Mouse (Mus musculus) spleen, adult 12 weeks (tissue): Measurements from ENCODE around the gene Enoph1.

Experiments
- DNase-seq: peaks from one replicate; pipeline ENCODE4 v3.0.0; 2022; ENCODE audit warnings: low spot score

Enoph1 gene

DNA sequence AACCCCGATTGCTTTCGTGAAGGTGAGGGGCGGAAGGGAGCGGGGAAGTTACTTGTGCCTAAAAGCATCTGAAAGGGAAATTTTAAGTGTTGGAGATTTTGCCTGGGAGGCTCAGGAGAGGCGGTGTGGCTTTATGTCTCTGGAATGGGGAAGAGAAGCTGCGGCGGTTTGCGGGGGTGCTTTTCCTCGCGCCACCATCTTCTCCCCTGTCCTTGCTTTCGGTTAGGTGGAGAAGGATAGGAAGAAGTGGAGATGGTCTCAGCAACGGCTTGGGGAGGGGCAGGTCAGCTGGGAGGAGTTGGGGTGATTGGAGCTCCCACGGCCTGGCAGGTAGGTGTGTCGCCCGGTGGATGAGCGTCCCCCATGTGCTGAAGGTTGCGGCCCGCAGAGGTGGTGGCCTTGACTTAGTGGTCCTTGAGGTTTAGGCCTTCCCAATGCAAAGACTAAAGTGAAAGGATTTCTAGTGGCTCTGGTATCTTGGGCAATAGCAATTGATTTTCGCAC, 548 bp downstream of the Enoph1 start:
- DNase-seq = no peak

GRCm38 (mm10) chr5:100041272-100041671, 1.5 kb downstream of the Enoph1 start:
- no peak for DNase-seq

- DNase-seq = no peak
These were observed 2.7 kb downstream of the Enoph1 start for GRCm38 (mm10) chr5:100042467-100042866.

DNA sequence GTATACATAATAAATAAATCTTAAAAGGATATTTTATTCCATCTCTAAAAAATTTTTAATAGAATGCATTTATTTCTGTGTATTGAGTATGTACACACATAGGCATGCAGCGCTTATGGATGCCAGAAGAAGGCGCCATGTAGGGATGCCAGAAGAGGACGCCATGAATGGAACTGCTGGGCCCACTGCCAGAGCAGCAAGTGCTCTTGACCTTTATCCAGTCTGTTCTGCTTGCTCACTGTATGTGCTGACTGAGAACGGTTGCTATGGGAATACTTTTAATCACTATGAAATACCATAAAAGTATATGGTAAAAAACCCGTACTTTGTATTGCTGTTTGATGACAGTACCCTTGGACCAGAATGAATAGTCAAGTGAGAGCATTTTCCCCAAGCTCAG, 3.6 kb downstream of the Enoph1 start:
- no peak for DNase-seq

- no peak for DNase-seq
These were observed 4.2 kb downstream of the Enoph1 start for GRCm38 (mm10) chr5:100044030-100044429.

DNA sequence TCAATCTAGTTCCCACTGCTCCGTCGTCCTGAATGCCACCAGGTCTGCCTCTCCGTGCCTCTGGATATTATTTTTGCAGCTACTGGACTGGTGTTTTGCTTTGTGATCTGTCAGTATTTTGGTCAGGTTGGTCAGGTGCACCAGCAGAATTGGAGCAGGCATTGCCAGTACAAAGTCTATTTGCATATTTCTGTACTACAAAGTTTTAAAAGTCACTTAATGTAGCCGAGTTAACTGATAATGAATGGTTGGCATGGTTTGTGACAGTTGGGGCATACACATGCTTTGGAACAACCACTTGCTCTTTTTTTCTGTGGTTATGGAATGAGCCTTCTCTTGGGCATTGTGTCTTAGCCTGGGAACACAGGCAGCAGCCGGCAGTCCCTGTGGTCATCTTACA, 4.8 kb downstream of the Enoph1 start:
- DNase-seq = no peak

DNA sequence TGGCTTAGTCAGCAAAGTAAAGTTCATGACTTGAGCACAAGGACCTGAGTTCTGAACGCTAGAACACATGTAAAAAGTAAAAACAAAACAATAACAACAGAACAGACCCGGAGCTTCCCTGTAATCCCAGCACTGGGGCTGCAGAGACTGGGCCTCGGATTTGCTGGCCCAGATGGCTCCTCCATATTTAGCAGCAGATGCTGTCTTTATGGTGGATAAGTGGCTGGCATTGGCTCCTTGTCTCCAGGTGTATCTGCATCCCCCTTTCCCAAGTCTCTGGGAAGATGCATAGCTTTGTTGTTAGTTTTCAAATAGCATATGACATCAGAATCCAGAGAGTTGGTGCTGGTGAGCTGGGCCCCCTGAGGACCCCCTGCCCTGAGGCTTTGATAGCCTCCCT, 6.3 kb downstream of the Enoph1 start:
- DNase-seq = no peak

GRCm38 (mm10) chr5:100047143-100047640, 7.4 kb downstream of the Enoph1 start:
- no peak for DNase-seq

GRCm38 (mm10) chr5:100047871-100048270, 8.1 kb downstream of the Enoph1 start:
- DNase-seq = no peak

- DNase-seq = no peak
These were observed 10.1 kb downstream of the Enoph1 start for GRCm38 (mm10) chr5:100049904-100050303.

- no peak for DNase-seq
These were observed 12.9 kb downstream of the Enoph1 start for GRCm38 (mm10) chr5:100052728-100053127.

- no peak for DNase-seq
These were observed 15.2 kb downstream of the Enoph1 start for GRCm38 (mm10) chr5:100054807-100055547.

- DNase-seq = no peak
These were observed 16.1 kb downstream of the Enoph1 start for GRCm38 (mm10) chr5:100055866-100056369.

GRCm38 (mm10) chr5:100057461-100058209, 17.9 kb downstream of the Enoph1 start:
- DNase-seq = no peak

- DNase-seq = no peak
These were observed 18.9 kb downstream of the Enoph1 start for GRCm38 (mm10) chr5:100058729-100059128.

- no peak for DNase-seq
These were observed 19.5 kb downstream of the Enoph1 start for GRCm38 (mm10) chr5:100059326-100059725.

DNA sequence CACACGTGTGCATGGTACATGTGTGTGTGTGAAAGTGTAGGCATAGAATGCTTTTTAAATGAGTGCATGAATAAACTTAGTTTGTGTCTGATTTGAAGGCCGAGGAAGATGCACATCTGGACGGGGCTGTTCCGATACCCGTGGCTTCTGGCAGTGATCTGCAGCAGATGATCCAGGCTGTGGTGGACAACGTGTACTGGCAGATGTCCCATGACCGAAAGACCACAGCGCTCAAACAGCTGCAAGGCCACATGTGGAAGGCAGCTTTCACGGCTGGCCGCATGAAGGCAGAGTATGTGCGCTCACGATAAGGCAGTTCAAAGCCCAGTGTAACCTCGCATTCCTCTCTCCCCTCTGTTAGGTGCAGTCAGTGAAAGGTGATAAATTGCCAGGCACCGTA, 21.1 kb downstream of the Enoph1 start:
- no peak for DNase-seq

DNA sequence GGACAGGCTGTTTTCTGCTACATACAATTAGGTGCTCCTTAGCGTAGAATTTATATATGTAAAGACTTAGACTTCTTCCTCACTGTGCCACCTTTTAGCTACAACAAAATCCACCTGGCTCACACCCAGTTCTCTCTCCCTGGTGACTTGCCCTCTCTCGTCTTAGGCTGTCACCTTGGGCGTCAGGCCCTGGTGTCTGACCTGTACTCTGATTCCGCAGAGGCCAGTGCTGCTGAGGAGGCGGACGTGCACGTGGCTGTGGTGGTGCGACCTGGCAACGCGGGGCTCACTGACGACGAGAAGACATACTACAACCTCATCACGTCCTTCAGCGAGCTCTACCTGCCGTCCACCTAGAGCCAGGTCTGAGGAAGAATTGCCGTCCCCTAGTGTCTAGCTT, 27.8 kb downstream of the Enoph1 start:
- DNase-seq = no peak

DNA sequence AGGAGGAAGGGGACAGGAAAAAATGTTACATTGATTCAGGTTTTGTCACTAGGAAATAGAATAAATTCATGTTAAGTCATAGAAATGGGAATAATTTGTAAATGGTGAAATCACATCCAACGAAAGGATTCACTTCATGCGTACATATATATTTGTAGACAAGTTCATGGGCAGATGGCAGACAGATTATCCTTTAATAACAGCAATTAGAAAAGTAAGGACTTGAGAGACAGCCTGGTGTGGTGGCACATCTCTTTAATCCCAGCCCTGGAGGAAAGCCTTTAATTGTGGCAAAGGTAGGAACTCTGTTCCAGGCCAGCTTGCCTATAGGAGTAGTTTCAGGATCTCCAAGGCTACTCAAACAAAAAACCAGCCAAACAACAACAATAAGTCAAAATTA, 29.7 kb downstream of the Enoph1 start:
- no peak for DNase-seq

DNA sequence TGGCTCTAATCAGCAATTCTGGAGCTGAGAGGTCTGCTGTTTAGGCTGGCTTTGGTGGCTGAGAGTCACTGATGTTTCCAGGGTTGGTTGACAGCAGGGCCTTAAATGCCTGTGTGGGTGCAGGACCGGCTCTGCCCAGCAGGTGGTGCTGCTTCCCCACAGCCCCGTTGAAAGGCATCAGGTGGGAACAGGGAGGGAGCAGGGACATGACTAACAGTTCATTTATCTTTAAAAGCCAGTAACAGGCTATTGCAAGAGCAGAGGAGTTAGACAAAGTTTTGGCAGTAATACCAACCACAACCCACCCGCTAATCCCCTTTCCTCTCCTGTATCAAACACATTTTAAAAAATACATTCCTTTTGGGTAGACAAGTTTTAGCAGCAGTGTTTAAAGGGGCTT, 30.5 kb downstream of the Enoph1 start:
- peak; percentile 63 for DNase-seq

DNA sequence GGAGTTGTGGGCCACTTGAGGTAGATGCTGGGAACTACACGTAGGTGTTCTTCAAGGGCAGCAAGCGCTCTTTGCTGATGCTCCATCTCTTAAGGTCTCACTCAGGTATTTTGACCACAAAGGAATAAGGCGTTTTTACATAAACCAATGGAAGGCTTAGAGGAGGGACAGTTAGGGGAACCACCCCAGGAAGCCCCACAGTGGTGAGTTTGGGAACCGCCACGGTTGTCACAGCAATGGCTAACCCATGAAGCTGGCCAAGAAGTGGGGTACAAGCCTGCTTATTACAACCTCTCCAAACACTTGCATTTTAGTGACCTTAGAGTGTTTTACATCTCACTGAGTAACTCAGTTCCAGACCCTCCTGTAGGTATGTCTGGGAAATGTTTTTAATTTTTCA, 31.8 kb downstream of the Enoph1 start:
- no peak for DNase-seq

- no peak for DNase-seq
These were observed 32.8 kb downstream of the Enoph1 start for GRCm38 (mm10) chr5:100072557-100072956.

DNA sequence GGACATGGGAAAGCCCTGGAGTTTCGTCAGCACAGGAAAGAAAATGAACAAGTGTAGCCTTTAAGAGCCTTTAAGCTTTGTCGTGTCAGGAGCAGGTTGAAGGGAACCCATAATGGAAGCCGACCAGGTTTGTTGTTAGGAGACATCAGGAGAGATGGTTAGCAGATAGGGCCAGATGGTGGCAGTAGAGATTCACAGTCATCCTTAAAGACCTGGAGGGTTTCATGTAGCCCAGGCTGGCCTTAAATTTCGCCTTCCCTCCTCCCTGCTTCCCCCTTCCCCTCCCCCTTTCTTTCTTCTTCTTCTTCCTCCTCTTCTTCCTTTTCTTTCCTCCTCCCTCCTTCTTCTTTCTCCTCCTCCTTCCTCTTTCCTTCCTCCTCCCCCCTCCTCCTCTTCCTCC, 34.8 kb downstream of the Enoph1 start:
- no peak for DNase-seq
